Mouse (Mus musculus): ENCODE measurements at regions not wholly inside any gene's neighbourhood (a gene's known extent, or its start where the extent isn't known, plus 50 kb on each side); places are given as distances from the start of the nearest gene placed in this dataset.

- H3K4me1 ChIP-seq (ENCODE audit: control insufficient read depth, insufficient read depth, low read length), result no peaks in the 10 kb centered on the region
- WGBS, result 47% methylated on average over 9 of the region's 9 CpGs
- H3K4me3 ChIP-seq (replicated peaks; ENCODE audit: extremely low read depth, low read depth, low read length), result no peak overlapping the region
- no peak for DNase-seq
- TF ChIP-seq CTCF (IDR thresholded peaks at IDR 0.05; ENCODE audit: insufficient read depth, low read length) (no peak), POLR2A (IDR thresholded peaks at IDR 0.05; ENCODE audit: borderline replicate concordance, extremely low read depth, low read depth, low read length) (no peak)
These were observed 174.6 kb downstream of the Cd83 start for GRCm38 (mm10) chr13:43959121-43959572.

DNA sequence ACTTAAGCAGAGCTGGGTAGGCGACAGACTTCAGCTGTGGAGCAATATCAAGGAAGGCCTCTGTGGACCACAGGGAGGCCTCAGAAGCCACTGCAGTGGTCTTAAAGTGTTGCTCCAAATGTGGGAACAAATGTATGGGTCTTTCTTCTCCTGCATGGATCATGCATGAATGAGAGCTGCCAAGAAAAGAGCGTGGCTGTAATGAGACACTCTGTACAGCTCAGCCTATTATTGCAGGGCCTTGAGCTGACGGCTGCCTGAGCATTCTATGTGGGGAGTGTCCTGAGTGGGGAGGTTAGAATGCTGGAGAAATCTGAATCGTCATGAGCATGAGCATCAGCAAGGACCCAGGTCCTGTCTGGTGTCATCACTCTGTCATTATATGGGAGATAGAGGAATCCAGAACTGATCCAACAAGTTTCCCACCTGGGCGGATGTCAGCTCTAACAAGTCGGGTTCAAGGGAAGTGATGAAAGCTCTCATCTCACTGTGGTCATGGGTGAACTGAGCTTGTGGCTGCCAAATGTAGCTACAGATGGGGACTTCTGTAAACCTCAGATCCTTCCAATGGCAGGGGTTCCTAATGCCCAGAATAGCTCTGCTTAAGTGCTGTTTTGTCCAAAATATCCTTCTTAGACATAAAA is 176.6 kb downstream of the Cd83 start:
- no peak for DNase-seq
- WGBS, result 75% methylated on average over 6 of the region's 6 CpGs
- Histone ChIP-seq H3K4me3 (replicated peaks; ENCODE audit: extremely low read depth, low read depth, low read length) (no peak overlapping the region), H3K4me1 (ENCODE audit: control insufficient read depth, insufficient read depth, low read length) (no peaks in the 10 kb centered on the region)
- no peak for TF ChIP-seq POLR2A (IDR thresholded peaks at IDR 0.05; ENCODE audit: borderline replicate concordance, extremely low read depth, low read depth, low read length)
- TF ChIP-seq CTCF (IDR thresholded peaks at IDR 0.05; ENCODE audit: insufficient read depth, low read length), result no peak

DNA sequence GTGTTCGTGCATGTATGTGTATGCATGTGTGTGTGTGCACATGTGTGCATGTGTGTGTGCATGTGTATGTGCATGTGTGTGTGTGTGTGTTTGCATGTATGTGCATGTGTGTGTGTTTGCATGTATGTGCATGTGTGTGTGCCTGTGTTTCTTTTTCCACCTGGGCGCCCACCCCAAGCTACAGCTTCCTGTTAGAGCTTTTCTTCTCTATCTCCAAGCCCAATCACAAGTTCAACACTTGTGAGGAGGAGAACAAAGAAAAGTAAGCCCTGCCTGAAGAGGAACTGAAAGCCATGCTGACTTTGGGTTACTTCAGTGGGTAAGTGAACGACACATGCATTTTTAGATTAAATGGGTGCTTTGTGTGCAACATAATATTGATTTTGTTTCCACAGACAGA is 177.4 kb downstream of the Cd83 start:
- TF ChIP-seq POLR2A (IDR thresholded peaks at IDR 0.05; ENCODE audit: borderline replicate concordance, extremely low read depth, low read depth, low read length) (no peak), CTCF (IDR thresholded peaks at IDR 0.05; ENCODE audit: insufficient read depth, low read length) (no peak)
- 78% methylated on average over 3 of the region's 3 CpGs for WGBS
- no peaks in the 10 kb centered on the region for H3K4me1 ChIP-seq (ENCODE audit: control insufficient read depth, insufficient read depth, low read length)
- H3K4me3 ChIP-seq (replicated peaks; ENCODE audit: extremely low read depth, low read depth, low read length), result no peak overlapping the region
- no peak for DNase-seq

DNA sequence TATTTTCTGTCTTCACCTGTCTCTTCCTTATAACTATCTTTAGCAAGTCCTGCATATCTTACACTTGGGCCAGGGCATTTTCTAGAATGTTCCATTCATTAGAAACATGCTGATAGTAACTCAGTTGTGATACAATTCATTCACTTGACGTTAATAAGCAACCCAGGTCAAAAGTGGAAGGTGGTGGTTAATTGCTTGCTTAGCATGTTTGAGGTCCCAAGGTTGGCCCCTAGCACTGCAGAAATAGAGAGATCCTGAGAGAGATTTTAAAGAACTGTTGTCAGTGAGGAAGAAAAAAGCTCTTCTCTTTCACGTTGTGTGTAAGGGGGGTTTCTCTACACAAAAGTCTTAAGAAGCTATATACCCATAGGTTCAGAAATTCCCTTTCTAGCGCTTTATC is 178.7 kb downstream of the Cd83 start:
- Histone ChIP-seq H3K4me1 (ENCODE audit: control insufficient read depth, insufficient read depth, low read length) (no peaks in the 10 kb centered on the region), H3K4me3 (replicated peaks; ENCODE audit: extremely low read depth, low read depth, low read length) (no peak overlapping the region)
- TF ChIP-seq CTCF (IDR thresholded peaks at IDR 0.05; ENCODE audit: insufficient read depth, low read length), result no peak
- no peak for TF ChIP-seq POLR2A (IDR thresholded peaks at IDR 0.05; ENCODE audit: borderline replicate concordance, extremely low read depth, low read depth, low read length)
- no peak for DNase-seq
- WGBS, result 73% methylated on average over 3 of the region's 3 CpGs

- no peaks in the 10 kb centered on the region for H3K4me1 ChIP-seq (ENCODE audit: control insufficient read depth, insufficient read depth, low read length)
- WGBS, result 47% methylated on average over 4 of the region's 4 CpGs
These were observed 180.8 kb downstream of the Cd83 start for GRCm38 (mm10) chr13:43965256-43965905.

DNA sequence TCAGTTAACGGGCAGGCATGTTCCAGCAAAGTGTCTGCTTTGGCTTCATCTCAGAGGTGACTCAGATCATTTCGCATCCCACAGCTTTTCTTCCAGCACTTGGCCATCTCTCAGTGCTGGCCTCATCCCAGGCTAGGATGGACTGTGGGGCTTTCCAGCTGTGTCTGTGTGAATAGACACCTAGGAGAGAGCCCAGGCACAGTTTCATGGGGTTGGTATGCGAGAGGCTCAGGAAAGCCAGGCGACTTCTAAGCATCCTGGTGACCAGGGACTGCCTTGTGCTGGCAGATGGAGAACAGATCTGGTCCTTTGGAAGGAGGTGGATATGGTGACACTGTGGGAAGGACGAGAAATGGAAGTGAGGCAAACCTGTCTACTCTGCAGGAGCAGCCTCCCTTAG is 182.9 kb downstream of the Cd83 start:
- Histone ChIP-seq H3K4me1 (ENCODE audit: control insufficient read depth, insufficient read depth, low read length) (no peaks in the 10 kb centered on the region), H3K4me3 (replicated peaks; ENCODE audit: extremely low read depth, low read depth, low read length) (no peak overlapping the region)
- 76% methylated on average over 5 of the region's 5 CpGs for WGBS
- no peak for DNase-seq
- TF ChIP-seq POLR2A (IDR thresholded peaks at IDR 0.05; ENCODE audit: borderline replicate concordance, extremely low read depth, low read depth, low read length), result no peak
- no peak for TF ChIP-seq CTCF (IDR thresholded peaks at IDR 0.05; ENCODE audit: insufficient read depth, low read length)

More at GRCm38 (mm10) chr13:43965256-43965905, 180.8 kb downstream of the Cd83 start:
- TF ChIP-seq CTCF (IDR thresholded peaks at IDR 0.05; ENCODE audit: insufficient read depth, low read length) (no peak), POLR2A (IDR thresholded peaks at IDR 0.05; ENCODE audit: borderline replicate concordance, extremely low read depth, low read depth, low read length) (no peak)
- DNase-seq, result no peak
- no peak overlapping the region for H3K4me3 ChIP-seq (replicated peaks; ENCODE audit: extremely low read depth, low read depth, low read length)

DNA sequence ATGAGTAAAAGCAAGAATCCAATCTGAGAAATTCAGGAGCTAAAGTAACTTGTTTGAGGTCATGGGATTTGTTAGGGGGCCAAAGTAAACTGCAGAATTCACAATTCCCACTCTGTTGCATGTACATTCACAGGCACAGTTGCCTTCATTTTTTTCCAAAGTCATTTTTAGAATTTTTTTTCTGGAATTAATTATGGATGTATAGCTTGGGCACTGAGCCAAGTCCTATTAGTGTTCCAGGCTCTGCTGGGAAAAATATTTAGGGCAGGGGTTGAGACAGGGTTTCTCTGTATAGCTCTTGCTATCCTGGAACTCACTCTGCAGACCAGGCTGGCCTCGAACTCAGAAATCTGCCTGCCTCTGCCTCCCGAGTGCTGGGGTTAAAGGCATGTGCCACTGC is 188.3 kb downstream of the Cd83 start:
- no peaks in the 10 kb centered on the region for H3K4me1 ChIP-seq (ENCODE audit: control insufficient read depth, insufficient read depth, low read length)
- H3K4me3 ChIP-seq (replicated peaks; ENCODE audit: extremely low read depth, low read depth, low read length), result no peak overlapping the region
- TF ChIP-seq CTCF (IDR thresholded peaks at IDR 0.05; ENCODE audit: insufficient read depth, low read length) (no peak), POLR2A (IDR thresholded peaks at IDR 0.05; ENCODE audit: borderline replicate concordance, extremely low read depth, low read depth, low read length) (no peak)
- DNase-seq, result no peak
- WGBS, result 98% methylated on average over 2 of the region's 2 CpGs

GRCm38 (mm10) chr13:43975281-43975680 is 190.7 kb downstream of the Cd83 start:
- Histone ChIP-seq H3K4me1 (ENCODE audit: control insufficient read depth, insufficient read depth, low read length) (no peaks in the 10 kb centered on the region), H3K4me3 (replicated peaks; ENCODE audit: extremely low read depth, low read depth, low read length) (no peak overlapping the region)
- WGBS, result 87% methylated on average over 13 of the region's 13 CpGs
- TF ChIP-seq CTCF (IDR thresholded peaks at IDR 0.05; ENCODE audit: insufficient read depth, low read length) (no peak), POLR2A (IDR thresholded peaks at IDR 0.05; ENCODE audit: borderline replicate concordance, extremely low read depth, low read depth, low read length) (no peak)
- no peak for DNase-seq

GRCm38 (mm10) chr13:43975801-43976200 is 191.2 kb downstream of the Cd83 start:
- Histone ChIP-seq H3K4me1 (ENCODE audit: control insufficient read depth, insufficient read depth, low read length) (no peaks in the 10 kb centered on the region), H3K4me3 (replicated peaks; ENCODE audit: extremely low read depth, low read depth, low read length) (no peak overlapping the region)
- TF ChIP-seq CTCF (IDR thresholded peaks at IDR 0.05; ENCODE audit: insufficient read depth, low read length), result no peak
- TF ChIP-seq POLR2A (IDR thresholded peaks at IDR 0.05; ENCODE audit: borderline replicate concordance, extremely low read depth, low read depth, low read length), result no peak
- no peak for DNase-seq
- WGBS, result 87% methylated on average over 7 of the region's 7 CpGs

- H3K4me1 ChIP-seq (ENCODE audit: control insufficient read depth, insufficient read depth, low read length), result no peaks in the 10 kb centered on the region
- 78% methylated on average over 7 of the region's 7 CpGs for WGBS
- DNase-seq, result no peak
- TF ChIP-seq POLR2A (IDR thresholded peaks at IDR 0.05; ENCODE audit: borderline replicate concordance, extremely low read depth, low read depth, low read length) (no peak), CTCF (IDR thresholded peaks at IDR 0.05; ENCODE audit: insufficient read depth, low read length) (no peak)
- H3K4me3 ChIP-seq (replicated peaks; ENCODE audit: extremely low read depth, low read depth, low read length), result no peak overlapping the region
These were observed 192.1 kb downstream of the Cd83 start for GRCm38 (mm10) chr13:43976676-43977075.

All from lung, adult 2 months (tissue).